Mouse (Mus musculus) ES-Bruce4 (cell line): Measurements from ENCODE around the gene Grwd1.

Experiments used
- CTCF ChIP-seq: IDR thresholded peaks from one replicate; pipeline ENCODE4 v1.8.1; 2011; ENCODE audit warnings: low read depth, low read length
- EP300 ChIP-seq: IDR thresholded peaks from 2 replicates; pipeline ENCODE4 v1.6.1; 2011; ENCODE audit warnings: low read depth, low read length; ENCODE audit not compliant: insufficient read depth
- POLR2A ChIP-seq: IDR thresholded peaks from one replicate; pipeline ENCODE4 v1.8.1; 2011; ENCODE audit warnings: low read length; ENCODE audit not compliant: insufficient read depth

DNA sequence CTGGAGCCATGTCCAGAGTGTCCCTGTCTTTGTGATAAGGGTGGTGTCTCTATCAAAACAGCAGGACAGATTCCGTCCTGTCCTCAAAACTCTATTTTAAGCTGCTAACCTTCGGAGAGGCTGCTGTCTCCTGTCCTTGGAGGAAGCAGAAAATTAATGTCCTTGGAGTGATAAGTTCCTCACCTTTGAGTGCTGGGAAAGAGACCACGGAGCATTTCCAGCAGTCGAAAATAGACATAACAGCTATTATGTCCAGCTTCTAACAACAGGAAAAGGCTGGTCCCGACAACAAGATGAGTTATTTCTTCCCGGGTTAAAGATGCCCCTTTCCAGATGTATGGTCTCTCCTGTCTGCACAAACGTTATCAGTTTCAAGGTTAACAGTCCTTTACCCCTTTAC lies 55.5 kb downstream of the Grwd1 start:
- no peak for TF ChIP-seq CTCF
- TF ChIP-seq POLR2A, result no peak
- TF ChIP-seq EP300, result no peak
